In genomic region chr5:48408276-48408675, GRCm38 (mm10) we compare ENCODE assay signal across 25 mouse cellular contexts.
"Had no signal": no experiment of that assay in that cellular context is flagged by ENCODE, and none has a peak within 500 bp of the region (broad histone marks: within the 10 kb centered on the region; RNA-seq: fewer than 3 reads in every experiment).

No protein-coding gene starts in this region.

- H3K4me3 ChIP-seq: gastrocnemius, adult 2 months; heart, embryonic 13.5 days; hindbrain, embryonic 10.5 days; hindbrain, embryonic 12.5 days; intestine, embryonic 15.5 days; limb, embryonic 12.5 days; limb, embryonic 15.5 days; liver, embryonic 12.5 days had no signal

- H3K27ac ChIP-seq: gastrocnemius, adult 2 months; heart, embryonic 13.5 days; hindbrain, embryonic 10.5 days; hindbrain, embryonic 12.5 days; hindbrain, embryonic 14.5 days; intestine, embryonic 15.5 days; limb, embryonic 12.5 days; limb, embryonic 15.5 days; liver, embryonic 12.5 days; liver, embryonic 14.5 days had no signal

- H3K4me1 ChIP-seq: hindbrain, embryonic 10.5 days; hindbrain, embryonic 12.5 days; intestine, embryonic 15.5 days; limb, embryonic 15.5 days; liver, embryonic 12.5 days had no signal

- H3K36me3 ChIP-seq: hindbrain, embryonic 10.5 days; hindbrain, embryonic 12.5 days; intestine, embryonic 15.5 days; liver, embryonic 12.5 days had no signal

- H3K4me2 ChIP-seq: heart, embryonic 11.5 days; heart, embryonic 13.5 days; hindbrain, embryonic 12.5 days; hindbrain, embryonic 14.5 days; intestine, embryonic 15.5 days; limb, embryonic 12.5 days; limb, embryonic 15.5 days; liver, embryonic 12.5 days had no signal

- H3K9me3 ChIP-seq: heart, embryonic 13.5 days; hindbrain, embryonic 10.5 days; hindbrain, embryonic 12.5 days; intestine, embryonic 15.5 days; limb, embryonic 12.5 days; limb, embryonic 15.5 days; liver, embryonic 12.5 days had no signal

- DNase-seq: gastrocnemius, adult 2 months; gastrocnemius, postnatal 10 days; gastrocnemius, postnatal 25 days; heart, adult 18-20 months; heart, postnatal 4 days; kidney, adult 18-20 months; kidney, adult 8-10 months; kidney, postnatal 10 days; kidney, postnatal 25 days; layer of hippocampus, adult 9-11 months; layer of hippocampus, postnatal 36 days; left cerebral cortex, postnatal 4 days had no signal

- H3K9ac ChIP-seq: heart, embryonic 13.5 days; hindbrain, embryonic 12.5 days; hindbrain, embryonic 14.5 days; intestine, embryonic 15.5 days; limb, embryonic 12.5 days; limb, embryonic 15.5 days; liver, embryonic 12.5 days; liver, embryonic 14.5 days had no signal

- ATAC-seq: hindbrain, embryonic 16.5 days; inflammation-experienced regulatory T-cells, adult 6 months; intestine, embryonic 15.5 days; intestine, postnatal 0 days; liver, embryonic 12.5 days had no signal

- H3K27me3 ChIP-seq: heart, embryonic 13.5 days; hindbrain, embryonic 12.5 days; intestine, embryonic 15.5 days; limb, embryonic 12.5 days; limb, embryonic 15.5 days; liver, embryonic 12.5 days had no signal
